Mouse (Mus musculus) heart, embryonic 10.5 days (tissue): ENCODE measurements around the gene Mgat5. TPM values are rescaled to one million over a fixed set of nuclear protein-coding genes. Genes with fewer than 3 reads are reported as not detected.
A peak's percentile ranks its signal among the peaks of the same experiment; 100 is the strongest.

ENCODE experiments used
- DNase-seq: peaks from one replicate; pipeline ENCODE4 v3.0.0-alpha.2; 2017; ENCODE audit warnings: low spot score
- H3K27ac ChIP-seq: fragments of 300-500 bp; sonication (generic); 2 replicates; pipeline ENCODE4 v1.5.1; 2016; ENCODE audit warnings: mild to moderate bottlenecking
- H3K27me3 ChIP-seq: fragments of 300-500 bp; sonication (generic); 2 replicates; pipeline ENCODE4 v1.6.1; 2016; ENCODE audit warnings: mild to moderate bottlenecking; ENCODE audit not compliant: poor library complexity, insufficient read depth, severe bottlenecking
- H3K36me3 ChIP-seq: fragments of 300-500 bp; sonication (generic); 2 replicates; pipeline ENCODE4 v1.6.1; 2016; ENCODE audit warnings: mild to moderate bottlenecking, moderate library complexity
- H3K4me1 ChIP-seq: fragments of 300-500 bp; sonication (generic); 2 replicates; pipeline ENCODE4 v1.6.1; 2016; ENCODE audit warnings: mild to moderate bottlenecking
- H3K4me3 ChIP-seq: fragments of 300-500 bp; sonication (generic); 2 replicates; pipeline ENCODE4 v1.5.1; 2016; ENCODE audit warnings: mild to moderate bottlenecking, moderate library complexity
- H3K9me3 ChIP-seq: fragments of 300-500 bp; sonication (generic); 2 replicates; pipeline ENCODE4 v1.6.1; 2016; ENCODE audit warnings: mild to moderate bottlenecking, moderate library complexity
- WGBS: fragments of 180-500 bp; shearing (Covaris S2); methylation state at CpG from one replicate; pipeline ENCODE4 v1.1.7; 2016; 5-methylcytosine and 5-hydroxymethylcytosine counted together
- polyA plus RNA-seq: library from polyadenylated mRNA; unstranded; fragments of >200 nt; fragmentation: Nextera tagmentation; extraction: Ambion mirVana; gene quantifications from 2 replicates; pipeline ENCODE4 v1.2.1, GENCODE M21; 2016

Mgat5 gene
- polyA plus RNA-seq, 1 experiment from 2014 or later = 3.5 TPM

DNA sequence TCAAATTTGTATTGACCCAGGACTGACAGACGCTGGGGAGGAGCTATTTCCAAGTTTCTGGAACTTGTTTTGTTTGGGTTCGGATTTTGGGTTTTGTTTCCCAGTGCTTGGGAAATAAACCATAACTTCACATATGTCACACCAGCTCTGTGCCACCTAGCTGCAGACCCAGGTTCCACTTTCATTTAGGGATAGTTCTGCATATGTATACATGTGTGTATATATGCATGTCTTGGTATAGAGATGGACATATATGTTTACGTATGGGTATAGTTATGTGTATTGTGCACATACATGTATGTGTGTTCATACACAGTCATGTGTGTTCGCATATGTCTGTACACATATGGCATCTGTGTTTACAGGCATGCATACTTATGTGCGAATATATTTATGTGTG is 326.9 kb downstream of the Mgat5 start:
- Histone ChIP-seq H3K27ac (no peak overlapping the region), H3K36me3 (no peaks in the 10 kb centered on the region), H3K27me3 (no peaks in the 10 kb centered on the region), H3K4me3 (no peak overlapping the region), H3K4me1 (no peaks in the 10 kb centered on the region), H3K9me3 (no peaks in the 10 kb centered on the region)
- no peak for DNase-seq
- WGBS = 81% methylated on average over 5 of the region's 5 CpGs

DNA sequence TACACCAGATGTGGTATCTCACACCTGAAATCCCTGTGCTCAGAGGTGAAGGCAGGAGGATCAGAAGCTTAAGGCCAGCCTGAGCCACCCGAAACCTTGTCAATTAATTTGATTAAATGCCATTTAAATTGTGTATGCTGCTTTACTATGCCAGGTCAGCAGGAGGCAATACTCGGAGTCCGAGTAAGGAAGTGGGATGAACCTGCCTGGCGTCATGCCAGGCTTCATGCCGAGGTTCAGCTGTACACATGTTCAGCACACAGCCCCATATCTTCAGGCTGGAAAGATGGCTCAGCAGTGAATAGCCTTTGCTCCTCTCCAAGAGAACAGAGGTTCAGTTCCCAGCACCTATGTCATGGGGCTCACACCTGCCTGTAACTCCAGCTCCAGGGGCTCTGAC is 331.6 kb downstream of the Mgat5 start:
- Histone ChIP-seq H3K27ac (no peak overlapping the region), H3K9me3 (no peaks in the 10 kb centered on the region), H3K4me3 (no peak overlapping the region), H3K4me1 (peaks cover 8% of the 10 kb centered on the region; the same call in 1 of the 2 replicates), H3K27me3 (no peaks in the 10 kb centered on the region), H3K36me3 (no peaks in the 10 kb centered on the region)
- 71% methylated on average over 5 of the region's 5 CpGs for WGBS
- DNase-seq = no peak

DNA sequence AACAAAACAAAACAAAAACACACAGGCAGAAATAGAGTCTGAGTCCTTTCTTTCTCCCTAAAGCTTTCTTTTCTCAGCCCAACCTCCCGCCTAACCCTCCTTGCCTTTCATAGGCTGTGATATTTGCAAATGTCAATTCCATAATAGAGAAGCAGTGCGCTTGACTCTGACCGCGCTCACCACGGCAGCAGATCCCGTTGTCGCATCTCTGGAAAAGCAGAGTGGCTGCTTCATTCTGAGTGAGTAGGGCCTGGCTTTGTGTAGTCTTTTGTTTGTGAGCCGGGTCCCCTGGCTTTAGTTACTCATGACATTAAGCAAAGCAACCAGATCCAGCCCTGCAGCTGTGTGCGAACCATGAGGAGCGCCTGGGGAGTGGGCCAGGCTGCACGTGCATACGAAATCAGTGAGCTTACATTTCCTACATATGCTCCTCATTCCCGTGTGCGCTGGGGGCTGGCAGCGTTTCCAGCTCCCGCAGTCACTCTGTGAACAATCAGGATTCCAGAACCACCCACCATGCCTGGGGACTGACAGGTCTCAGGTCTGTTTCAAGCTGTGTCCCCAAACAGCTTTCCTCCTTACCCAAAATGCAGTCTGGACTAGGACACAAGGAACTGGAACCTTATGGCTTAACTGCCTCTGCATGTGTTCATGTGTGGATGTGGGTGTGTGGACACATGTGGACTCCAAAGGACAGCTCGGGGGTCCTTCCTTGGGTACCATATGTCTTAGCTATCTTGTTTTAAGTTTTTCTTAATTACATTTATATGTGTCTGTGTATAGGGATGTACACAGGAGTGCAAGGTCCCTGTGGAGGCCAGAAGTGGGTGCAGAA is 332.6 kb downstream of the Mgat5 start:
- Histone ChIP-seq H3K27ac (peak overlapping the region; percentile 57; the same call in 1 of the 2 replicates), H3K4me3 (no peak overlapping the region), H3K4me1 (peaks cover 8% of the 10 kb centered on the region; the same call in 1 of the 2 replicates), H3K9me3 (no peaks in the 10 kb centered on the region), H3K36me3 (no peaks in the 10 kb centered on the region), H3K27me3 (no peaks in the 10 kb centered on the region)
- 43% methylated on average over 17 of the region's 17 CpGs for WGBS
- no peak for DNase-seq
